Mouse (Mus musculus): ENCODE results near the gene Ctnnal1. TPM values are rescaled to one million over a fixed set of nuclear protein-coding genes. Genes with fewer than 3 reads are reported as not detected.

Ctnnal1 gene
- polyA plus RNA-seq, 1 experiment = 14.4 TPM

DNA sequence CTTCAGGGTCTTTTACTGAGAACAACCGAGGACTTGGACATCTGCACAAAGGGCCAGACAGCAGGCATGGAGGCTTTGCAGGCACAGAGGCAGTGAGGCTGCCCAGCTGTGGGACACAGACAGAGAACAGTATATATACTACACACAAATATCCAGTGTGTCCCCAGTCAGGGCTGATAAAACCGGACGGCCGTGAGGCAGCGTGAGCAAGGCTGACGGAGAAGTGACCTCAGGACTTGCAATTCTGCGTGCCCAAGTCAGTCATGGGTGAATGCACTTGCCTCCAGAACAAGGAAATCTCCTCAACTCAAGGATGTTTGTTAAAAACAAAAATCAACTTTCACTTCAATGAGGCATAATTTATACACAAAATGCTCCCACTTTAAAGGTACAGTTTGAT lies 33.0 kb downstream of the Ctnnal1 start:
- Histone ChIP-seq H3K4me3 (ENCODE audit: insufficient read depth, low read depth, low read length) (no peak overlapping the region), H3K4me1 (ENCODE audit: control insufficient read depth, insufficient read depth, low read length) (peaks cover 14% of the 10 kb centered on the region), H3K27ac (ENCODE audit: insufficient read depth, low read depth, low read length) (peak overlapping the region; percentile 41), H3K36me3 (ENCODE audit: control insufficient read depth, insufficient read depth, low read length) (no peaks in the 10 kb centered on the region; the same call in 1 of the 2 replicates), H3K27me3 (replicated peaks; ENCODE audit: control insufficient read depth, insufficient read depth, low read length) (no peaks in the 10 kb centered on the region)
- no peak for TF ChIP-seq POLR2A (IDR thresholded peaks at IDR 0.05; ENCODE audit: low read depth, low read length)
- no peak for TF ChIP-seq CTCF (conservative IDR thresholded peaks at IDR 0.05; ENCODE audit: insufficient read depth, insufficient read length, low read depth, low read length)
- peak; percentile 54 for DNase-seq
- WGBS = 32% methylated on average over 7 of the region's 7 CpGs

DNA sequence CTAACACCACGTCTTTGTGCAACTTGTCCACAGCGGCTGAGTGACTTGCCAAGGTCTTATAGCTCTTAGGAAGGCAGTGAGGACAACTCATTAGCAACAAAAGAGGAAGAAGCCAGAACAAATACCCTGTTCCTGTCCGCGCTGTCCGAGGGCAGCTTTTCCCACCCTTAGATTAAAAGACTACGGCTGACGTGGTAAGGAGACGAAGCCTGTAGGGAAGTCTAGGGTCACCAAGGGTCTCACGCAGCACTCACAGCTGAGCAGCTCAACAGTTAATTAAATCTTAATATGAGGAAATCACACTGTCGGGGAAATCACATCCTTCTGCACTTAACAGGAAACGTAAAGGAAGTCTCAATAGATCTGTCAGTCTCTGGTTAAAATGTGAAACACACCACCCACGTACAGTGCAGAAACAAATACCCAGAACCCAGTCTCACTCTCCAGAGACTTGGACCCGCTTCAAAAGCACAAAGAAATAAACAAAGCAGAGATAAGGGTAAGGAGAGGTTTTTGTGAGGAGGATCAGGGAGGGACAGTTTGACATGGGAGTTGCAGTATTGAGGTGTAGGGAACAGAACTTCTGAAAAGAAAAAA lies 33.9 kb downstream of the Ctnnal1 start:
- Histone ChIP-seq H3K4me1 (ENCODE audit: control insufficient read depth, insufficient read depth, low read length) (peaks cover 14% of the 10 kb centered on the region), H3K27ac (ENCODE audit: insufficient read depth, low read depth, low read length) (peak overlapping the region; percentile 41; the same call in 1 of the 2 replicates), H3K4me3 (ENCODE audit: insufficient read depth, low read depth, low read length) (no peak overlapping the region), H3K27me3 (replicated peaks; ENCODE audit: control insufficient read depth, insufficient read depth, low read length) (no peaks in the 10 kb centered on the region), H3K36me3 (ENCODE audit: control insufficient read depth, insufficient read depth, low read length) (no peaks in the 10 kb centered on the region; the same call in 1 of the 2 replicates)
- DNase-seq = no peak
- no peak for TF ChIP-seq CTCF (conservative IDR thresholded peaks at IDR 0.05; ENCODE audit: insufficient read depth, insufficient read length, low read depth, low read length)
- WGBS = 52% methylated on average over 13 of the region's 13 CpGs

DNA sequence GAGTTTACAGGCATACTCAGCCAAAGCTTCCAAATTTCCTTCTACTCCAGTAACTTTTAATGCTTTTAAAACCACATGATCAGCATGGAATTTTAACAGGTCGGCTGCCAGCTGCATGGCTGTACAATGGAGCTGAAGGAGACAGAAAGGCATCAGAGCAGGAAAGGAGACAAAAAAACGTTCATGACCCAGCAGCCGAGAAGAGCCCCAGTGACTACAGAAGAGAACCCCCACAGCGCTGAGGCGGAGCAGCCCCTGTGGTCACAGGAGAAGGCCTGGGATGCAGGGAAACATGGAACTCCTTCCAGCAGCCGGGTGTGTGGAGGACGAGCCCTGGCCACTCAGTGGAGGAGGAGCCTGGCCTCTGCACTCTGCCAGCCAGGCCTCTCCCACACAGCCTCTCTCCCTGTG lies 35.5 kb downstream of the Ctnnal1 start:
- DNase-seq = peak; percentile 64
- TF ChIP-seq CTCF (conservative IDR thresholded peaks at IDR 0.05; ENCODE audit: insufficient read depth, insufficient read length, low read depth, low read length) (no peak), POLR2A (IDR thresholded peaks at IDR 0.05; ENCODE audit: low read depth, low read length) (no peak)

DNA sequence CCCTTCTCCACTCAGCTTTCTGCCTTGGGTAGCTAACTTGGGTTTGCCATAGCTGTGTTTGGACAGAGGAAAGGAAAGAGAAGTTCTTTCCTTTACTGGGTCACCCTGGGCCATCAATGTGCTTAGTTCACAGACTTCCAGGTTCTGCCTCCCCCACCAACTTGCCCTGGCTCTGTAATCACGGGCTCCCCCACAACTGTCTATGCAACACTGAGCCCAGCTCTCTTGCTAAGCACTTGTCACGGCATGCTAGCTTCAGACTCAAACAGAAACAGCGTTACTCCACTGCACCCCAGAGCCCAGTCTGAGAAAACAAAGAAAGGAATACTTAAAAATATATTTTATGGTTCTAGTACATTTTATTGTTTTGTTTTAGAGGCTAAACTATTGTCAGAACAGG lies 36.1 kb downstream of the Ctnnal1 start:
- 47% methylated on average over 3 of the region's 3 CpGs for WGBS
- Histone ChIP-seq H3K27me3 (replicated peaks; ENCODE audit: control insufficient read depth, insufficient read depth, low read length) (no peaks in the 10 kb centered on the region), H3K36me3 (ENCODE audit: control insufficient read depth, insufficient read depth, low read length) (no peaks in the 10 kb centered on the region; the same call in 1 of the 2 replicates), H3K27ac (ENCODE audit: insufficient read depth, low read depth, low read length) (peak overlapping the region; percentile 10), H3K4me1 (ENCODE audit: control insufficient read depth, insufficient read depth, low read length) (peaks cover 14% of the 10 kb centered on the region), H3K4me3 (ENCODE audit: insufficient read depth, low read depth, low read length) (no peak overlapping the region)
- TF ChIP-seq POLR2A (IDR thresholded peaks at IDR 0.05; ENCODE audit: low read depth, low read length) (no peak), CTCF (conservative IDR thresholded peaks at IDR 0.05; ENCODE audit: insufficient read depth, insufficient read length, low read depth, low read length) (no peak)
- no peak for DNase-seq

More for the DNA sequence above, 35.5 kb downstream of the Ctnnal1 start:
- Histone ChIP-seq H3K36me3 (ENCODE audit: control insufficient read depth, insufficient read depth, low read length) (no peaks in the 10 kb centered on the region; the same call in 1 of the 2 replicates), H3K27me3 (replicated peaks; ENCODE audit: control insufficient read depth, insufficient read depth, low read length) (no peaks in the 10 kb centered on the region), H3K4me1 (ENCODE audit: control insufficient read depth, insufficient read depth, low read length) (peaks cover 14% of the 10 kb centered on the region), H3K4me3 (ENCODE audit: insufficient read depth, low read depth, low read length) (no peak overlapping the region), H3K27ac (ENCODE audit: insufficient read depth, low read depth, low read length) (peak overlapping the region; percentile 58)
- 30% methylated on average over 7 of the region's 7 CpGs for WGBS

DNA sequence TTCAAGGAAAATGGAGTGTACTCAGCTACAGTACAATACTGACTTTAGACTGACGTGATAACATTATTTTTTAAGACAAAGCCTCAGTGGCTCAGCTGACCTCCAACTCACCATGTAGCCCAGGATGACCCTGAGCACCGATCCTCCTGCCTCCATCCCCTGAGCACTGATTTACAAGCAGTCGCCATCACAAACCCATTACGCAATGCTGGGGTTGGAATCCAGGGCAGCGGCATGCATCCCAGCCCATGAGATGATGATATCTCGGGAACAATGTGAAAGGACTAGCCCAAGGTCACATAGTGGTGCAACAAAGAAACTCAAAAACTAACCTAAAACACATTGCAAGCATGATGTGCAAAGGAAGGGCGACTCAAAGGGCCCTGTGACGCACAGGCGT lies 40.8 kb downstream of the Ctnnal1 start:
- H3K27ac ChIP-seq (ENCODE audit: insufficient read depth, low read depth, low read length) = no peak overlapping the region
- no peaks in the 10 kb centered on the region for H3K36me3 ChIP-seq (ENCODE audit: control insufficient read depth, insufficient read depth, low read length)
- 90% methylated on average over 9 of the region's 9 CpGs for WGBS
- no peaks in the 10 kb centered on the region for H3K27me3 ChIP-seq (replicated peaks; ENCODE audit: control insufficient read depth, insufficient read depth, low read length)
- no peak overlapping the region for H3K4me3 ChIP-seq (ENCODE audit: insufficient read depth, low read depth, low read length)
- DNase-seq = no peak
- no peaks in the 10 kb centered on the region for H3K4me1 ChIP-seq (ENCODE audit: control insufficient read depth, insufficient read depth, low read length)
- TF ChIP-seq CTCF (conservative IDR thresholded peaks at IDR 0.05; ENCODE audit: insufficient read depth, insufficient read length, low read depth, low read length) (no peak), POLR2A (IDR thresholded peaks at IDR 0.05; ENCODE audit: low read depth, low read length) (no peak)

- peak; percentile 27 for DNase-seq
- H3K27ac ChIP-seq (ENCODE audit: insufficient read depth, low read depth, low read length) = no peak overlapping the region
- H3K4me1 ChIP-seq (ENCODE audit: control insufficient read depth, insufficient read depth, low read length) = no peaks in the 10 kb centered on the region
These were observed 44.9 kb downstream of the Ctnnal1 start for GRCm38 (mm10) chr4:56820017-56820550.

GRCm38 (mm10) chr4:56815131-56815530 lies 49.9 kb downstream of the Ctnnal1 start:
- TF ChIP-seq POLR2A (IDR thresholded peaks at IDR 0.05; ENCODE audit: low read depth, low read length) (no peak), CTCF (conservative IDR thresholded peaks at IDR 0.05; ENCODE audit: insufficient read depth, insufficient read length, low read depth, low read length) (no peak)
- Histone ChIP-seq H3K36me3 (ENCODE audit: control insufficient read depth, insufficient read depth, low read length) (no peaks in the 10 kb centered on the region; the same call in 1 of the 2 replicates), H3K27me3 (replicated peaks; ENCODE audit: control insufficient read depth, insufficient read depth, low read length) (no peaks in the 10 kb centered on the region), H3K4me1 (ENCODE audit: control insufficient read depth, insufficient read depth, low read length) (no peaks in the 10 kb centered on the region), H3K4me3 (ENCODE audit: insufficient read depth, low read depth, low read length) (no peak overlapping the region), H3K27ac (ENCODE audit: insufficient read depth, low read depth, low read length) (no peak overlapping the region)
- WGBS = 66% methylated on average over 8 of the region's 8 CpGs
- DNase-seq = no peak

More at GRCm38 (mm10) chr4:56820017-56820550, 44.9 kb downstream of the Ctnnal1 start:
- Histone ChIP-seq H3K36me3 (ENCODE audit: control insufficient read depth, insufficient read depth, low read length) (no peaks in the 10 kb centered on the region), H3K27me3 (replicated peaks; ENCODE audit: control insufficient read depth, insufficient read depth, low read length) (no peaks in the 10 kb centered on the region), H3K4me3 (ENCODE audit: insufficient read depth, low read depth, low read length) (no peak overlapping the region)
- TF ChIP-seq POLR2A (IDR thresholded peaks at IDR 0.05; ENCODE audit: low read depth, low read length) (no peak), CTCF (conservative IDR thresholded peaks at IDR 0.05; ENCODE audit: insufficient read depth, insufficient read length, low read depth, low read length) (0 out of 2 replicates have a peak, but pooled peaks have one; percentile 0)
